Mouse (Mus musculus) stomach, postnatal 0 days (tissue): Measurements from ENCODE around the gene Mgl2. TPM values are rescaled to one million over a fixed set of nuclear protein-coding genes. Genes with fewer than 3 reads are reported as not detected.

ENCODE experiments used
- ATAC-seq: fragments of 200-750 bp; cut with Nextera tagmentation; 2 replicates; pipeline ENCODE4 v1.8.0; 2017; ENCODE audit not compliant: low FRiP score, low TSS enrichment
- DNase-seq: peaks from one replicate; pipeline ENCODE4 v3.0.0-alpha.2; 2016; ENCODE audit warnings: low spot score
- H3K27ac ChIP-seq: fragments of 300-500 bp; sonication (generic); replicated peaks from 2 replicates; pipeline ENCODE4 v1.5.1; 2014; ENCODE audit warnings: mild to moderate bottlenecking, control low read depth
- H3K27me3 ChIP-seq: fragments of 300-500 bp; sonication (generic); 2 replicates; pipeline ENCODE4 v1.6.1; 2014; ENCODE audit warnings: low read length; ENCODE audit not compliant: control insufficient read depth, insufficient read depth
- H3K36me3 ChIP-seq: fragments of 300-500 bp; sonication (generic); 2 replicates; pipeline ENCODE4 v1.6.1; 2014; ENCODE audit warnings: low read length, mixed read lengths; ENCODE audit not compliant: control insufficient read depth, insufficient read depth
- H3K4me1 ChIP-seq: fragments of 300-500 bp; sonication (generic); replicated peaks from 2 replicates; pipeline ENCODE4 v1.6.1; 2014; ENCODE audit warnings: antibody characterized with exemption; ENCODE audit not compliant: control insufficient read depth, insufficient read depth
- H3K4me2 ChIP-seq: fragments of 300-500 bp; sonication (generic); replicated peaks from 2 replicates; pipeline ENCODE4 v1.6.1; 2014; ENCODE audit warnings: low read depth, mild to moderate bottlenecking, control low read depth, moderate library complexity
- H3K4me3 ChIP-seq: fragments of 300-500 bp; sonication (generic); 2 replicates; pipeline ENCODE4 v1.5.1; 2014; ENCODE audit warnings: low read depth, low read length, control low read depth
- H3K9ac ChIP-seq: fragments of 300-500 bp; sonication (generic); 2 replicates; pipeline ENCODE4 v1.6.1; 2014; ENCODE audit warnings: mild to moderate bottlenecking, low read length, control low read depth, mixed read lengths
- H3K9me3 ChIP-seq: fragments of 300-500 bp; sonication (generic); 2 replicates; pipeline ENCODE4 v1.6.1; 2016; ENCODE audit warnings: low read length; ENCODE audit not compliant: control insufficient read depth
- CTCF ChIP-seq: IDR thresholded peaks from 2 replicates; pipeline ENCODE4 v1.5.1; 2016; ENCODE audit warnings: antibody characterized with exemption, low read depth, mild to moderate bottlenecking, moderate library complexity
- EP300 ChIP-seq: optimal IDR thresholded peaks from 2 replicates; pipeline ENCODE3; 2016; ENCODE audit warnings: antibody characterized with exemption
- WGBS: fragments of 180-500 bp; shearing (Covaris S2); extraction: QIAGEN DNeasy Blood & Tissue Kit; methylation state at CpG from one replicate; pipeline ENCODE4 v1.1.7; 2014; 5-methylcytosine and 5-hydroxymethylcytosine counted together
- polyA plus RNA-seq: library from polyadenylated mRNA; unstranded; fragments of >200 nt; fragmentation: Nextera tagmentation; extraction: Ambion mirVana; gene quantifications from 2 replicates; pipeline ENCODE4 v1.2.1, GENCODE M21; 2015

Mgl2 gene
- polyA plus RNA-seq = 0.48 and 0.68 TPM in 2 replicates

- Histone ChIP-seq H3K36me3 (no peaks in the 10 kb centered on the region), H3K27ac (no peak within 1 kb of the TSS), H3K4me3 (no peak within 1 kb of the TSS), H3K9ac (no peak within 1 kb of the TSS), H3K9me3 (no peaks in the 10 kb centered on the region), H3K27me3 (no peaks in the 10 kb centered on the region), H3K4me1 (no peaks in the 10 kb centered on the region), H3K4me2 (no peak within 1 kb of the TSS)
- no peak for DNase-seq
- TF ChIP-seq CTCF (no peak), EP300 (no peak)
- WGBS = 61% methylated on average over 9 of the region's 9 CpGs
- ATAC-seq = no peak
Measured at GRCm38 (mm10) chr11:70129926-70130379, at the start of gene Mgl2. Mgl2 (plus strand) TSS chr11:70130329.

- no peak overlapping the region for H3K27ac ChIP-seq
- H3K9ac ChIP-seq = no peak overlapping the region
- no peaks in the 10 kb centered on the region for H3K9me3 ChIP-seq
- H3K27me3 ChIP-seq = no peaks in the 10 kb centered on the region; the same call in 1 of the 2 replicates
- TF ChIP-seq CTCF (no peak), EP300 (no peak)
- no peaks in the 10 kb centered on the region for H3K4me1 ChIP-seq
- H3K36me3 ChIP-seq = no peaks in the 10 kb centered on the region
- no peak overlapping the region for H3K4me3 ChIP-seq
- ATAC-seq (no peak), DNase-seq (no peak)
- no peak overlapping the region for H3K4me2 ChIP-seq
- WGBS = 86% methylated on average over 15 of the region's 15 CpGs
Measured at GRCm38 (mm10) chr11:70080803-70081590, 49.1 kb upstream of the Mgl2 start.

DNA sequence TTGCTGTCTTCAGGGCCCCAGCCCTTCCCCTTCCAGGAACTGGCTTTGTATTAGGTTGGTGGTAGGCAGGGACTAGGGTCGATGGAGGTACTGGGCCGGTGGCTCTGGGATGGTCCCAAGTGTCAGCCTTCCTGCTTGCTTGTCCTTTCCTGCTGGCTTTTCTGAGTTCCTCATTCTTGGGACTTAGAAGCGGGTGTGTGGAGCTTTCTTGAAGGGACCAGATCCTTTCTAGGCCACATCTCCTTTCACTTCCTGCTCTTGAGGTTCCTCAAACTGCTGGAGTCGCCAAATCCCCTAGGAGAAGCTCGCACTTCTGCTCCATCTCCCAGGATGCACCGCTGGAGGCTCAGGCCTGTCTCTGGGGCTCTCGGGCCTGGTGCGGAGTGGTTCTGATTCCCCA lies 45.6 kb upstream of the Mgl2 start:
- WGBS = 78% methylated on average over 8 of the region's 8 CpGs
- Histone ChIP-seq H3K27ac (no peak overlapping the region), H3K4me2 (no peak overlapping the region), H3K4me3 (no peak overlapping the region), H3K4me1 (no peaks in the 10 kb centered on the region), H3K9me3 (no peaks in the 10 kb centered on the region), H3K36me3 (no peaks in the 10 kb centered on the region), H3K27me3 (no peaks in the 10 kb centered on the region; the same call in 1 of the 2 replicates), H3K9ac (no peak overlapping the region)
- ATAC-seq (no peak; the same call in 1 of the 2 replicates), DNase-seq (no peak)
- TF ChIP-seq CTCF (no peak), EP300 (no peak)

DNA sequence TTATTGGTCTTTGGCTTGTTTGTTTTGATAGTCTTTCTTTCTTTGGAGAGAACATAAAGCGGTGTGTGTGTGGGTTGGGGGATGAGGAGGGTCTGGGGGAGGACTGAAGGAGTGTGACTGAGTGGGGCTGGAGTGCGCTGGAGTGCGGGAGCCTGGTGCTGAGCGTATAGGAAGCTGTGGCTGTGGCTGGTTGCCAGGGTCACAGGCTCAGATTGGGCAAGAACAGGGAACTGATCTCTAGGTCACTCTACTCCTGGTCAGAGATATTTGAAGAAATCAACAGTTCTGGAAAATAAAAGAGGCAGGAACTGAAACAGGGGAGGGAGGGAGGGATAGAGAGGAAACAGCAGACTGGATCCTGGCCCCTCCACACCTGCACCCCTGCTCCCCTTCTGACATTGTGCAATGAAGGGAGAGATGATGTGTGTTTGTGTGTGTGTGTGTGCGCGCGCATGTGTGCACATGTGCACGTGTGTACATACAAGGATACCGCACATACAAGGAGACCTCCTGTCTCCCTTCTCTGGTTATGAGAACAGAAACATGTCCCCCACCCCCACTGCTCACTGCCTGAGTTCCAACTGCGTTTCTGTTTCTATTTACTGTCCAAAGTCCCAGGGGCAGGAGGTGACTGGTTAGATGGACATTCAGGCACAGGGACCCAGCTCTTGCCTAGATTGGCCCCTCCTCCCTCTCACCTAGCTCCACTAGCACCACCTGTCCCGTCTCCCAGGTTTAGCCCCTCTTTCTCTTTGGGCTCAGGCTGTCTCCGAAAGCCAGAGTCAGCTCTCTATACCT lies 37.9 kb upstream of the Mgl2 start, which contains the start of gene Asgr2:
TSS of gene Asgr2 (plus strand) at position 659 of the 798 bp plus-strand sequence.
- no peaks in the 10 kb centered on the region for H3K27me3 ChIP-seq
- H3K9ac ChIP-seq = no peak within 1 kb of the TSS
- TF ChIP-seq EP300 = no peak
- TF ChIP-seq CTCF = no peak
- no peaks in the 10 kb centered on the region for H3K36me3 ChIP-seq
- H3K4me2 ChIP-seq = no peak within 1 kb of the TSS
- WGBS = 62% methylated on average over 12 of the region's 12 CpGs
- H3K9me3 ChIP-seq = no peaks in the 10 kb centered on the region
- no peak for DNase-seq
- H3K4me1 ChIP-seq = no peaks in the 10 kb centered on the region
- 0 out of 2 replicates have a peak, but pooled peaks have one; percentile 12 for ATAC-seq
- H3K27ac ChIP-seq = no peak within 1 kb of the TSS
- H3K4me3 ChIP-seq = no peak within 1 kb of the TSS

DNA sequence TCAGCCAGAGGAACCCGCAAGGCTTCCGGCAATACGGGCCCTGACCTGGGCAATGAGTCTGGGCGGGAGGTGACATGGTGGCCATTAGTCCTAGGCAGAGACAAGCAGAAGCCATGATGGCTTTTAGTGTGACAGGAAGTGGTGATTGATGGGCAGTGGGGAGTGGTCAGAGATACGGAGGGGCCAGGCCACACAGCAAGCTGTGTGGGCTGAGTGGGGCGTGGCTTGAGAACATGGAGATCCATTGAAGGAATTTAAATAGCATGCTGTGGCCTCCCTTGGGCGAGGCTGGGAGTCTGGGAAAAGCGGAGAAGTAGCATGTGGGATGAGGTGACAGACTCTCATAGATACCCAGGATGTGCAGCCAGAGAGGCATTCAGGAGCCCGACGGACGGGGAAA lies 32.7 kb upstream of the Mgl2 start:
- no peaks in the 10 kb centered on the region for H3K9me3 ChIP-seq
- H3K36me3 ChIP-seq = no peaks in the 10 kb centered on the region
- H3K27ac ChIP-seq = no peak overlapping the region
- no peaks in the 10 kb centered on the region for H3K4me1 ChIP-seq
- TF ChIP-seq EP300 (no peak), CTCF (no peak)
- no peak overlapping the region for H3K9ac ChIP-seq
- H3K4me2 ChIP-seq = no peak overlapping the region
- no peak overlapping the region for H3K4me3 ChIP-seq
- WGBS = 48% methylated on average over 11 of the region's 11 CpGs
- no peaks in the 10 kb centered on the region for H3K27me3 ChIP-seq
- ATAC-seq = no peak
- no peak for DNase-seq
